Mouse (Mus musculus): ENCODE measurements around the gene Slc6a21. TPM values are rescaled to one million over a fixed set of nuclear protein-coding genes. Genes with fewer than 3 reads are reported as not detected.

Gene Slc6a21
- total RNA-seq, 2 experiments from 2014 or later, result not detected

DNA sequence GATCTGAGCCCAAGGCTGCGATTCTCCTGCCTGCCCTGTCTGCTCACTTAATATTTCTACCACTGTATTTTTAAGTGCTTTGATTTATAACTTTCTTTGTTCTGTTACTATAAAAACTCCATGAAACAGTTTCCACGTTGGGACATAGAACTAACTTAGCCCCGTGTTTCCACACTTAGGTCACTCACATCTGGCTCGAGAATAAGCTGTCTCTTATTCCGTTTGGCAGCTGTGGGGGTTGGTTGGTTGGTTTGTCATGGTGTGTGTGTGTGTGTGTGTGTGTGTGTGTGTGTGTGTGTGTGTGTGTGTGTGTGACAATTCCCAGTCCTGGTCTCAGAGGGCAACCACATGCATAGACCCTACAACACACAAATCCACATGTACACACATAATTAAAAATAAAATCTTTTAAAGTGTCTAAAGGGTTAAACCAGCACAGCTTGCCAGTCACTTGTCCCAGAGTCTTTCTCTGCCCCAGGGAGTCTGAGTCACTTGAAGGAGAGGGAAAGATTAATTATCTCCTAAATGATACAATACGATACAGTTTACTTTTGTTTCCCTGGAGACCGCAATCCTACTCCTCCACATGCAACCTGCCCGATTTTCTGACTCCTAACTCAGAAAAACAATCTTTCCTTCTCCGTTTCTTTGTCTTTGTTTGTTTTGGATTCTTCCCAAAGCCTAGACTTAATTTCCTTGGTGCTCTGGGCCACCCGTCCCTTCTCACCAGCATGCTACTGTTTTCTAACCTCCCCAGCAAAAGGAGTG is 35.6 kb downstream of the Slc6a21 start:
- intact Hi-C loops (cut with DNase I), result no loop called here

DNA sequence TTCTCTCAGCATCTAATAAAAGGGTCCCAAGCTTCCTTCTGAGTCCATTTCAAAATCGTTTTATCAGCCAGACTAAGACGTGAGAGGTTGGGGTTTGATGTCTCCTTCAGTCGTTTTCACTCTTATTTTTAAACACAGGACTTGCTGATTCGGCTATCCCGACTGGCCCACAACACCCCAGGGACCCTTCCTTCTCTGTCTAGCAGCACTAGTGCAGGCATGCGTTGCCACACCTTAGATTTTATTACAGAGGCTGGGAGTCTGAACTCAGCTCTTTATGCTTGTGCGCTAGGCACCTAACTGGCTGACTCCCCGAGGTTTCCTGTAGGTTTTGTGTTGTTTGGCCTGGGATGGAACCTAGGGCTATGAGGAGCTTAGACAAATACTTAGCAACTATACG is 36.2 kb downstream of the Slc6a21 start:
- intact Hi-C loops (cut with DNase I), result no loop called here
- DNase-seq, result no peak

More for the DNA sequence above, 35.6 kb downstream of the Slc6a21 start:
- no peak for DNase-seq

DNA sequence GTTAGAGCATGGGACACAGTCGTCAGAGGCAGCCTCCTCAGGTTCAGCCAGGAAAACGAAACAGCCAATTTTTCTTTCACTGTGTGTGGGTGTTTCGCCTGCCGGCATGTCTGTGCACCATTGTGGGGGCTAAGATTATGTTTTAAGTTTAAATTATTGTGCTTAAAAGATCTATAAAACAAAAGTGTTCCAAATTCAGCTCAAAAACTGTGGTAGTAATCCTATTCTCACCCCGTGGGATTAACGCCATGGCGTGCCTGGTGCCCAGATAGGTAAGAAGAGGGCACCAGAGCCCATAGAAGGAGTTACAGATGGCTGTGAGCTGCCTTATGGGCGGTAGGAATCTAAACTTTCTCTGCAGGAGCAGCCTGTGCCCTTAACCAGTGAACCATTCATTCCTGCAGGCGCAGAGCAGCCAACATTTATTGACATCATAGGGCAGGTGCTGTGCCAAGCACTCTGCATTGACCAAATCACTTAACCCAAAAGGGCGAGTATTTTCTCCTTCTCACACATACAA is 37.9 kb downstream of the Slc6a21 start:
- DNase-seq, result no peak
- intact Hi-C loops (cut with DNase I), result no loop called here

DNA sequence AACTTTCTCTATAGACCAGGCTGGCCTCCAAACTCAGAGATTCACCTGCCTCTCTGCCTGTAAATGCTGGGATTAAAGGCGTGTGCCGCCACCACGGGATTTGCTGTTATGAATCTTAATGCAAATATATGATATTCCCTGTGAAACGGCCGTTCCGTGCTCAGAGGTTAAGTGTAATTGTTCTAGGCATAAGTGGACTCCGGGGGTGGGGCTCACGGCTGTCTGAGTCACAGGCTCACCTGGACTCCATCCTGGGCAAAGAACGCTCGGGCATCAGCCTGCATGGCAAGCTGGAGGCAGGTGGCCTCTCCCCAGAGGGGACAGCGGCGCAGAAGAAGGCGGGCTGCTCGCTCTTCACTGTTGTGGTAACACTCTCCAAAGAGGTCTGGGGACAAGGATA is 39.2 kb downstream of the Slc6a21 start:
- intact Hi-C loops (cut with DNase I), result no loop called here
- DNase-seq, result no peak

DNA sequence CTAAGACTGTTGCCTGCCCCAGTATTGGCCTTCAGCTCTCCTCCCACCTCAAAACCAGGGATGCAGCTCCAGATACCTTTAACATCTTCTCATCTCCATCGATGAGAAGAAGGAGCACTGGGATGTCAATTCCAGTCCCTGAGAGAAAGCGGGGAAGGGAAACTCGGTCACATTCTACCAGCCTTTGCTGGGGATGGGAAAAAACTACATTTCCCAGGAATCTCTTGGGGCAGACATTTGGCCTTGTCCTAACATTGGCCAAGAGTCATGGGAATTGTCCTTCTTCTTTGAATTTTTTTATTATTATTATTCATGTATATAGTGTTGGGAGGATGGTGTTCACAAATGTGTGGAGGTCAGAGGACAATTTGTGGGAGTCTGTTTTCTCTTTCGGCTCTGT is 44.9 kb downstream of the Slc6a21 start:
- intact Hi-C loops (cut with DNase I), result no loop called here
- DNase-seq, result no peak

DNA sequence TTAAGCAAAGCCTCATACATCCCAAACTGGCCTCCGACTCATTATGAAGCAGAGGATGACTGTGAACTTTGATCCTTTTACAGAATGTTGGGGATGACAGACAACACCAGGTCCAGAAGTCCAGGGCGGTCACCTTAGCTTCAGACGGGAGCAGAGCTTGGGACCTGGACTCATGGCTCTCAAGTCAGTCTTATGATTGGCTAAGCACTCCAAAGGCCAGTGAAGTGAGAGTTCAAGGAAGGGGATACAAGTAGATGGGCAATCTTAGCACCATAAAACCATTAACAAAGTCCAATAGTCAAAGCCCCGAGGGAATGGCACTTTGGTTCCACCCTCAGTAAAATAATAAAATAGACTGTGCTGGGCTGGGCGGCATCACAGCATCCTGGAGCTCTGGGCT is 45.8 kb downstream of the Slc6a21 start:
- intact Hi-C loops (cut with DNase I), result no loop called here
- no peak for DNase-seq

DNA sequence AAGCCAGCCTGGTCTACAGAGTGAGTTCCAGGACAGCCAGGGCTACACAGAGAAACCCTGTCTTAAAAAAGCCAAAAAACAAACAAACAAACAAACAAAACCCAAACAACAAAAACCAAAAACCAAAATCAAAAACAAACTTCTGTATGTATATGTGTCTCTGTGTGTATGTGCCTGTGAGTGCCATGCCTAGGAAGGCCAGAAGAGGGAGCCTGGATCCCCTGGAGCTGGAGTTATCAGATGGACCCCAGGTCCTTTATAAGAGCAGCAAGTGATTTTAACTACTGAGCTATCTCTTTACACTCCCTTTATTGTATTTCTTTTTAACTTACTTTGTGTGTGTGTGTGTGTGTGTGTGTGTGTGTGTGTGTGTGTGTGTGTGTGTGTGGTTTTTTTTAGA is 48.5 kb downstream of the Slc6a21 start:
- intact Hi-C loops (cut with DNase I), result no loop called here
- no peak for DNase-seq

DNA sequence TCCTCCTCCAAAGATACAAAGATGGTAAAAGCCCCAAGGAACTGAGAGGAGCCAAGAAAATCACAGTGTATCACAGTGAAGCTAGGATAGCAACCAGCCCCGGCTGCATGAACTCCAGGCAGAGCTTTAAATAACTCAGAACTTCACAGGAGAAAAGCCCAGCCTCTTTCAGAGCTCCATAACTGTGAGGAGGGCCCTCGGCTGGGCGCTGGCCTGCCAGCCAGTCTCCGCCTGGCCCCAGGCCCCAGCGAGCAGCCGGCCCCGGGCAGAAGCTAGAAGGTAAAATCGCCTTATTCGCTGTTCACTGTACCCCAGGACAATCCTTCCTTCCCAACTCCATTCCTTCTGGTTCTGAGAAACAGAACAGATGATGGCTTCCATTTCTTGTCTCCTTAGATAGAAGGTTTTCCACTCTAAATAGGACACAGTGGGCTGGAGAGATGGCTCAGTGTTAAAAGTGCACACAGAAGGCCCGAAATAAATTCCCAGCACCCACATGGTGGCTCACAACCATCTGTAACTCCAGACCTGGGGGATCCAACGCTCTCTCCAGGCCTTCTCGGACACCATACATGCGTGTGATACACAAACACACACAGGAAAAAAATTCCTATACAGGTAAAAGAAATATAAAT is 51.6 kb downstream of the Slc6a21 start:
- intact Hi-C loops (cut with DNase I), result no loop called here
- DNase-seq, result no peak

DNA sequence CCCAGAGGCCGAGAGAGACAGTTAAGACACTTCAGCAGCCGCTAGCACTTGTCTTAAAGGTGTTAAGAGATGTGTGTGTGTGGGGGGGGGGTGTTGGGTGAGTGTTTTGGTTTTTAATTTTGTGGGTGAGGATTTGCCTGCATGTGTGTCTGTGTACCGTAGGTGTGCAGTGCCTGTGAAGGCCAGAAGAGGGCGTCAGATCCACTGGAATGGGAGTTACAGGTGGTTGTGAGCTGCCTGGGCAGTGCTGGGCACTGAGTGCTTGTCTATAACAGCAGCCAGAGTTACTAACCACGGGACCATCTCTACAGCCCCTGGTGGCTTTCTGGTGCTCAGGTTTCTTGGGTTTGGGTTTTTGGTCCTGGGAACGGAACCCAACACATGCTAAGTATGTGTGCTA is 54.2 kb downstream of the Slc6a21 start:
- intact Hi-C loops (cut with DNase I), result no loop called here

DNA sequence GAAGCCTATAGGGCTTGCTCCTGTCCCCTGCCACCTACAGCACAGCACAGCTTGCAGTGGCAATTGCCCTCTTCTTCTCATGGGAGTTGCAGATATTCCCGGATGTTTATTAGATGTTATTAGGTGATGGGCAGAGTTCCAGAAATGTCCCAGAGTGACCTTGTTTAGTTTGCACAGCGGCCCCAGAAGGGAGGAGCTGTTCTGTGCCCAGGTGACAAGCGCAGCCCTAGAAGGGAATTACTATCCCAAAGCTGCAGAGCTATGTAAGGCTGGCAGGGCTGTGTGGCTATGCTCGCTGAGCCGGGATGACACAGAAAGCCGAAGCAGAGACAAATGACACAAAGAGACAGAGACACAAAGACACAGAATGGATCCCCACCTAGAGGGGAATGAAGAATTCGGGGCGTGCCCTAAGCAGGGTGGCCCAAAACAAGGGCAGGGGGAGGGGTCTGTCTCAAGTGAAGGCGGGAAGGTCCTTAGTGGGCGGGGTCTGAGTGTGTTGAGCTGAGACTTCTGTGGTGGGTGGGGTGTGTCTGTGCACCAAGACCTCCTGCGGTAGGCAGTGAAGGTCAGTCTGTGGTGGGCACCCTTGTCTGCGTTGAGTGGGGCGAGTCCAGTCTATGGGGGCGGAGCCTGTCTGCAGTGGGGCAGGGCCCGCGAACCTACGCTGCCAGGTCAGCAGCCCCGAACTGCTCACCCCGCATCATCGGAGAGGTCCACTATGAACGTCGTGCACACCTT is 55.5 kb downstream of the Slc6a21 start:
- peak; percentile 37 for DNase-seq
- intact Hi-C loops (cut with DNase I), result no loop called here

More for the DNA sequence above, 54.2 kb downstream of the Slc6a21 start:
- DNase-seq, result no peak

DNA sequence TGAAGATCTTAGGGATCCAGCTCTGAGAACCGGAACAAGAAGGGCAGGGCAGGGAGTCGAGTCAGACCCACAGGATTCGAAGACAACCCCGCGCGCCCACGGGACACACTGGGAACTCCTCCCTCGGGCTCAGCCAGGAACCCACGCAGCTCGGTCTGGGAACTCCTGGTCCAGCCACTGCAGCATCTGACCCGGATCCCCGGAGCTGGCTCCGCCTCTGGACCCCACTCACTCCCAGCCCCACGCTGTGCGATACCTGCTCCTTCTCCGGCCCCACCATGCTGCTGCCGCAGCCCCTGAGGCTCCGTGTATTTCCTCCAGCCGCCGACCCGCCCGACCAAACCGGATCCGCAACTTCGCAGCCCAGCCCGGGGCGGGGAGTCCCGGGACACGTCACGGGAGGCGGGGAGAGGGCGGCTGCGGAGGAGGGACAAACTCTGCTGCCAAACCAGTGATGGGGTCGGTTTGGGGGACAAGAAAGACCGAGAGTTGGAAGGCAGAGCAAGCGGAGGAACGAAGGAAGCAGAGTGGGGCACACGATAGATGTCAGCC is 56.2 kb downstream of the Slc6a21 start, which contains the start of gene Trpm4:
Gene Trpm4, minus strand, starts transcription at position 350 of the 552 bp plus-strand sequence.
- peak; percentile 79 for DNase-seq
- intact Hi-C loops (cut with DNase I), result no loop called here

DNA sequence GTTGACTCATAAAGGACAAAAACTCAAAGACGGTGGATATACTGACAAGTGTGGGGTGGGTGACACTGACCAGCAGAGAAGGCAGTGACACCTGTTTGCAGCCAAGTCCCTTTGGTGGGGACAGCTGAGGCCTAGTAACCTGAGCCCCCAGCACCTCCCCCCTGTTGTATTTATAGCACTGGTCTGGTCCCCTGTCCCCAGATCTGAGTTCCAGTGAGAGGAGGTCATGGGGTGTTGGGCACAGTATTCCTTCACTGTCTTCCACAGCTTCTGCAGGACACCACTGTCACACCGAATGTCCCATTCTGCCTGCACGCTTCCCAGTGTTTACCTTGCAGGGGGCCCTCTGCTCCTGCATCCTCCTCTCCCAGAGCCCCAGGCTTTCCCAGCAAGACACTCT is 57.3 kb downstream of the Slc6a21 start:
- no peak for DNase-seq
- intact Hi-C loops (cut with DNase I), result no loop called here

DNA sequence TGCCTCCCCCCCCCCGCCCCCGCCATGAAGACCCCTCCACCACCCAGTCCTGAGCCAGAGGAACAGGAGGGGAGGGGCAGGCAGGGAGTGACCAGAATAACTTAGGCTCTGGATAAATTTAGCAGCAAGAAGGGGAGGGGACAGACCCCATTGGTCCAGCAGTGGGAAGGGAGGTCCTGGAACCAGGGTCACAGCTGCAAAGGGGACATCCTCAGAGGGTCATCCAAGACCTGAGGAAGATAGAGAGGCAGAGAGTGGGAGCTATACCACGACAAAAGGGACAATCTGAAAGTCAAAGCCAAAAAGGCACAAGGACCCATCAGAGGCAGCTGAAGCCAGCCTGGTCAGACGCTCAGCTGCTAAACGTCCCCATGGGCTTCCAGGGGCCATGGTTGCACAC is 57.7 kb downstream of the Slc6a21 start, which contains the start of gene Hrc:
Gene Hrc, plus strand, starts transcription at position 235 of the 400 bp plus-strand sequence.
- intact Hi-C loops (cut with DNase I), result no loop called here
- no peak for DNase-seq

DNA sequence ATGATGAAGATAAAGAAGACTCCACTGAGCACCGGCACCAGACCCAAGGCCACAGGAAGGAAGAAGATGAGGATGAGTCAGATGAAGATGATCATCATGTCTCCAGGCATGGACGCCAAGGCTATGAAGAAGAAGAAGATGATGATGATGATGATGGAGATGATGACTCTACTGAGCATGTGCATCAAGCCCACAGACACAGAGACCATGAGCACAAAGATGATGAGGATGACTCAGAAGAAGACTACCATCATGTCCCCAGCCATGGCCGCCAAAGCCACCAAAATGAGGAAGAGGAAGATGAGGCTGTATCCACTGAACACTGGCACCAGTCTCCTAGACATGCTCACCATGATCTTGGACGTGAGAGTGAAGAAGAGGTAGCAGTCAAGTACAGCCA is 59.0 kb downstream of the Slc6a21 start:
- DNase-seq, result no peak
- intact Hi-C loops (cut with DNase I), result no loop called here

DNA sequence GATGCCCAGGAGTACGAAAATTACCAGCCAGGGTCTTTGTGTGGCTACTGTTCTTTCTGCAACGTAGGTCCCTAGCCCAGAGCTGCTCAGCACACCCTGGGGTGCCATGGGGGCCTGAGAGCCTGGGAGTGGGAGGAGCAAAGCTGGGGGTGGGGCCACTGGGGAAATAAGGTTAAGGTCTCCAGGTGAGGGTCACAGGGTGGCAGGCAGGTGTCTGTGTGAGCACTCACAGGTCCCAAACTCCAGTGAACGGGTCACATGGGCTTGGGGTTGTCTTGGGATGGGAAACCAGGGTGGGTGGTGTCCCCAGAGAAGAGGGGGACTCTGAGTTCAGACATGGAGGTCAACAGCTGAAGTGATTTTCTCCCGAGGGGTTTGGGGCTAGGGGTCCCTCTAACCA is 60.2 kb downstream of the Slc6a21 start:
- DNase-seq, result no peak
- intact Hi-C loops (cut with DNase I), result no loop called here

DNA sequence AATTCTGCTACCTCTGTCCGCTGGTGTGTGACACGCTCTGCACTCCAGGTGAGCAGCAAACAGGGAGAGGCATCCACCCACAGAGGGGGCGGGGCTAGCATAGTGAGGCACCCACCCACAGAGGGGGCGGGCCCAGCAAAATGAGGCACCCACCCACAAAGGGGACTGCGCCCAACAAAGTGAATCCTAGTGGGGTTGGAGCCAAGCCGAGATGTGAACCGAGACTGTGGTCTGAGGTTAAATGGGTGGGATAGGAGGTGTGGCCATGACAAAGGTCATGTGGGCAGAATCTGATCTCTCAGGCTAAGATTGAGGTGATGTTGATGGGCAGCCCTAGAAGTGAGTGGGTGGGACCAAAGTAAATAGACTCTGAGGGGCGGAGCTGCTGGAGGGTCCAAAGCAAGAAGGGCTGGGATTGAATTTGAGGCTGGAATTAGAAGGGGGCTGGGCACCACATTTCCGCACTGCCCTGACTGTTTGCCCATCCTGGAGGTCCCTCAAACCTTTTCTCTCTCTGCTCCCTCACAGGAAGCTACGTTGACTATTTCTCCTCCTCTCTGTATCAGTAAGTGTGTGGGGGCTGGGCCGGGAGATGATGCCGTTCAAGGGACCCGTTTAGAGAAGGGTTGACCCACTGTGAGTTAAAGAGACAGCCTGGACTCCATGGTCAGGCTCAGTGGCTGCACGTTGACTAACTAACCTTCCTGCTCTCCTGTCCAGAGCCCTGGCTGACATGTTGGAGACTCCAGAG is 61.0 kb downstream of the Slc6a21 start:
- peak; percentile 29 for DNase-seq
- intact Hi-C loops (cut with DNase I), result no loop called here

Measured in left cerebral cortex, postnatal 4 days (tissue).